Comparison of ENCODE assay signal across 27 mouse cellular contexts in genomic region chr6:135326847-135327246, GRCm38 (mm10). TPM values are rescaled to one million over a fixed set of nuclear protein-coding genes. Genes with fewer than 3 reads are reported as not detected.
"Had no signal": no experiment of that assay in that cellular context is flagged by ENCODE, and none has a peak within 500 bp of the region (broad histone marks: within the 10 kb centered on the region; RNA-seq: fewer than 3 reads in every experiment).

No protein-coding gene starts in this region.

- H3K9me3 ChIP-seq: heart, embryonic 10.5 days; heart, embryonic 12.5 days; hindbrain, embryonic 10.5 days; hindbrain, embryonic 12.5 days; limb, embryonic 10.5 days; limb, embryonic 12.5 days had no signal

- H3K27me3 ChIP-seq: heart, embryonic 12.5 days; hindbrain, embryonic 12.5 days; limb, embryonic 12.5 days had no signal

- H3K4me3 ChIP-seq: gastrocnemius, adult 2 months; heart, embryonic 10.5 days; heart, embryonic 12.5 days; hindbrain, embryonic 10.5 days; hindbrain, embryonic 12.5 days; layer of hippocampus, adult 2 months; left cerebral cortex, adult 2 months; limb, embryonic 10.5 days; limb, embryonic 12.5 days had no signal

- ATAC-seq: forebrain, postnatal 0 days; hindbrain, embryonic 16.5 days; inflammation-experienced regulatory T-cells, adult 6 months had no signal

- H3K9ac ChIP-seq: forebrain, postnatal 0 days; heart, embryonic 12.5 days; hindbrain, embryonic 12.5 days; hindbrain, embryonic 14.5 days; limb, embryonic 12.5 days had no signal

- DNase-seq: forebrain, postnatal 0 days; gastrocnemius, adult 2 months; gastrocnemius, postnatal 10 days; gastrocnemius, postnatal 25 days; heart, adult 18-20 months; heart, postnatal 10 days; heart, postnatal 4 days; kidney, adult 11 months; kidney, adult 8-10 months; kidney, postnatal 10 days; kidney, postnatal 25 days; kidney, postnatal 4 days; liver had no signal

- H3K36me3 ChIP-seq: heart, embryonic 10.5 days; heart, embryonic 12.5 days; hindbrain, embryonic 10.5 days; hindbrain, embryonic 12.5 days; limb, embryonic 10.5 days; limb, embryonic 12.5 days had no signal

- H3K27ac ChIP-seq: gastrocnemius, adult 2 months; heart, embryonic 10.5 days; hindbrain, embryonic 10.5 days; hindbrain, embryonic 12.5 days; hindbrain, embryonic 14.5 days; layer of hippocampus, adult 2 months; left cerebral cortex, adult 2 months; limb, embryonic 10.5 days; limb, embryonic 12.5 days had no signal

- H3K4me2 ChIP-seq: heart, embryonic 12.5 days; hindbrain, embryonic 12.5 days; hindbrain, embryonic 14.5 days; limb, embryonic 12.5 days; liver, embryonic 11.5 days had no signal

RNA-seq across cellular contexts. Expression of gene Pbp2, which starts 16.6 kb away (rescaled TPM):
- polyA plus RNA-seq: forebrain, postnatal 0 days; heart, embryonic 12.5 days; heart, embryonic 14.5 days; heart, embryonic 16.5 days; hindbrain, embryonic 10.5 days; hindbrain, embryonic 16.5 days; inflammation-experienced regulatory T-cells, adult 6 months; limb, embryonic 12.5 days; liver, embryonic 11.5 days had no signal
